Mouse (Mus musculus): Measurements from ENCODE around the gene Trpc7. TPM values are rescaled to one million over a fixed set of nuclear protein-coding genes. Genes with fewer than 3 reads are reported as not detected.

Trpc7 gene
- polyA plus RNA-seq, 2 experiments, result not detected

DNA sequence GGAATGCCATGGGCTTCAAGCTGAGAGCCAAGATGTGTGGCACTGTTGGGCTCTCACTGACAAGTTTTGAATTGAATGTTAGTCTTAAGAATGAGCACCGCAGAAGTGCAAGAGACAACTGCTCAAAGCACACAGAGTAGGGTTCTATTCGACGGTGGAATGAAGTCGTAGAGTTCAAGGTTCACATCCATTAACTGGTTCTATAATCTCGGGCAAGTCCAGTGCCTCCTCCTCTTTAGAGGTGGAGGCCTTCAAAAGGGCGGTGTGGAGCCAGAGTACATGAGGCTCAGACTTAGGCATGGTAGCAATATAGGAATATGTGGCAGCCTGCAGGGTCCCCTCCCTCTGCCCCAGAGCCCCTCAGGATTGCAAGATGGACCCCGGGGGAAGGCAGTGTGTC, 98.3 kb downstream of the Trpc7 start:
- H3K27ac ChIP-seq, result no peak overlapping the region
- TF ChIP-seq EP300 (IDR thresholded peaks at IDR 0.05; ENCODE audit: low read depth) (no peak), CTCF (IDR thresholded peaks at IDR 0.05; ENCODE audit: low read depth) (no peak)
- H3K9ac ChIP-seq (replicated peaks), result no peak overlapping the region
- no peaks in the 10 kb centered on the region for H3K27me3 ChIP-seq (ENCODE audit: control insufficient read depth, insufficient read depth, low read length)
- H3K36me3 ChIP-seq (replicated peaks; ENCODE audit: control insufficient read depth, insufficient read depth, low read depth), result no peaks in the 10 kb centered on the region
- H3K4me2 ChIP-seq (ENCODE audit: low read depth), result no peak overlapping the region
- no peaks in the 10 kb centered on the region for H3K4me1 ChIP-seq (replicated peaks; ENCODE audit: control insufficient read depth in 2 of 2, insufficient read depth in 2 of 2, low read length in 1 of 2)
- no peaks in the 10 kb centered on the region for H3K9me3 ChIP-seq (ENCODE audit: control insufficient read depth, low read length)
- 67% methylated on average over 7 of the region's 7 CpGs for WGBS (ENCODE audit: insufficient replicate concordance)
- DNase-seq (ENCODE audit: low read depth in 3 of 3, low spot score in 3 of 3), result no peak
- ATAC-seq (ENCODE audit: insufficient read depth), result no peak
- no peak overlapping the region for H3K4me3 ChIP-seq (ENCODE audit: insufficient read depth in 1 of 2, low read depth in 2 of 2, low read length in 2 of 2)

DNA sequence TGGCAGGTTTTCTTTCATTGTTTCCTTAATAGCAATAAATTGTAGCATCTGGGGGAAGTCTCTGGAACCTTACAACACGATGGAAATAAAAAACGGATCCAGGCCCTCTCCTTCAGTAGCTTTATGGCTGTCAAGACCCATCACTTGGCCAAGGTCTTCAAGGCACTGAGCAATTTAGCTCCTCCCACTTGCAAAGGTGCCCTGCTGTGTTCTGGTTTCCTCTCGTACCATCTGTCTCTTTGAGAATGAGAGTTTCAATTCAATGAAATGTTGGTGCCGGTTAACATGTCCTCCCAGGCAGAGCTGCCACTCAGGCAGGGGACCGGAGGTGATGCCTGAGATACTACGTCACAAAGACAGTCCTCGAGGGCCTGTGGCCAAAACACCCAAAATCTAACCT, 100.3 kb downstream of the Trpc7 start:
- TF ChIP-seq CTCF (IDR thresholded peaks at IDR 0.05; ENCODE audit: low read depth), result no peak
- no peak for TF ChIP-seq EP300 (IDR thresholded peaks at IDR 0.05; ENCODE audit: low read depth)
- 62% methylated on average over 7 of the region's 7 CpGs for WGBS (ENCODE audit: insufficient replicate concordance)
- Histone ChIP-seq H3K36me3 (replicated peaks; ENCODE audit: control insufficient read depth, insufficient read depth, low read depth) (no peaks in the 10 kb centered on the region), H3K27ac (no peak overlapping the region), H3K4me2 (ENCODE audit: low read depth) (no peak overlapping the region), H3K27me3 (ENCODE audit: control insufficient read depth, insufficient read depth, low read length) (no peaks in the 10 kb centered on the region), H3K9me3 (ENCODE audit: control insufficient read depth, low read length) (no peaks in the 10 kb centered on the region), H3K4me3 (ENCODE audit: insufficient read depth in 1 of 2, low read depth in 2 of 2, low read length in 2 of 2) (no peak overlapping the region), H3K4me1 (replicated peaks; ENCODE audit: control insufficient read depth in 2 of 2, insufficient read depth in 2 of 2, low read length in 1 of 2) (no peaks in the 10 kb centered on the region), H3K9ac (replicated peaks) (no peak overlapping the region)
- DNase-seq (ENCODE audit: low read depth in 3 of 3, low spot score in 3 of 3) (no peak), ATAC-seq (ENCODE audit: insufficient read depth) (no peak)

DNA sequence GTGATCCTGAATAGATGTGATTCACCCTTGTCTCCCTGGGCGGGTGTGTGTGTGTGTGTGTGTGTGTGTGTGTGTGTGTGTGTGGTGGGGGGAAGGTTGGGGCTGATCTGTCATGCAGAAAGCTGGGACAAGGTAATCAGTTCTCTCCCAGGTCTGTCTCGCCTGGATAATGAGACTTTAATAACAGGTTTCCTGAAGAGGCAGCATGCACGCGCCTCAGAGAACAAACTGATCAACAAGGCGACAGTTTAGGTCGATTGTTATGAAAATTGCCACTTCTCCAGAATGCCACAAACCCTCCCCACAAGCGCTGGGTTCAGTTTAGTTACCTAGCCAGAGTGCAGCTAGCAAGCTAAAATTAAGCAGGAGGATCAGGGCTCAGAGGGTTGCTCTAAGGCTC, 101.4 kb downstream of the Trpc7 start:
- DNase-seq (ENCODE audit: low read depth in 3 of 3, low spot score in 3 of 3) (no peak), ATAC-seq (ENCODE audit: insufficient read depth) (no peak)
- Histone ChIP-seq H3K4me2 (ENCODE audit: low read depth) (no peak overlapping the region), H3K36me3 (replicated peaks; ENCODE audit: control insufficient read depth, insufficient read depth, low read depth) (no peaks in the 10 kb centered on the region), H3K4me3 (ENCODE audit: insufficient read depth in 1 of 2, low read depth in 2 of 2, low read length in 2 of 2) (no peak overlapping the region), H3K9me3 (ENCODE audit: control insufficient read depth, low read length) (no peaks in the 10 kb centered on the region), H3K4me1 (replicated peaks; ENCODE audit: control insufficient read depth in 2 of 2, insufficient read depth in 2 of 2, low read length in 1 of 2) (no peaks in the 10 kb centered on the region), H3K27me3 (ENCODE audit: control insufficient read depth, insufficient read depth, low read length) (no peaks in the 10 kb centered on the region), H3K27ac (no peak overlapping the region), H3K9ac (replicated peaks) (no peak overlapping the region)
- WGBS (ENCODE audit: insufficient replicate concordance), result 57% methylated on average over 7 of the region's 7 CpGs
- TF ChIP-seq EP300 (IDR thresholded peaks at IDR 0.05; ENCODE audit: low read depth) (no peak), CTCF (IDR thresholded peaks at IDR 0.05; ENCODE audit: low read depth) (no peak)

DNA sequence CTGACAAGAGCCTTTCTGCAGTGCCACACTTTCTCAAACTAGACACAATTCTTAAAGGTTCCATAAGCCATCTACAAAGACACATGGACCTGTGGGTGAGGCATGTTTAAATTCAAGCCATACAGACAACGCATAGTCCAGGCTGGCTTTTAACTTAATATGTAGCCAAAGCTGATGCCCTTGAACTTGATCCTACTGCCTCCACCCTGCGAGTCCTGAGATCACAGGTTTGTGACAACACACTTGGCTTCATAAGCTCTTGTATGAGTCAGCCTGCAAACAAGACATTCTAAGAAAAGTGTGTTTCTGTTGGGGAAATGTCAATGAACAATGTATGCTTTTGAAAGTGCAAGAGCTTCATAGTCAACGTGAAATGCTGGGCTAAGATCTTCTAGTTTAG, 102.9 kb downstream of the Trpc7 start:
- H3K9me3 ChIP-seq (ENCODE audit: control insufficient read depth, low read length), result no peaks in the 10 kb centered on the region
- H3K4me3 ChIP-seq (ENCODE audit: insufficient read depth in 1 of 2, low read depth in 2 of 2, low read length in 2 of 2), result no peak overlapping the region
- no peak overlapping the region for H3K4me2 ChIP-seq (ENCODE audit: low read depth)
- no peaks in the 10 kb centered on the region for H3K4me1 ChIP-seq (replicated peaks; ENCODE audit: control insufficient read depth in 2 of 2, insufficient read depth in 2 of 2, low read length in 1 of 2)
- no peak overlapping the region for H3K27ac ChIP-seq
- WGBS (ENCODE audit: insufficient replicate concordance), result 55% methylated on average over 3 of the region's 3 CpGs
- H3K27me3 ChIP-seq (ENCODE audit: control insufficient read depth, insufficient read depth, low read length), result no peaks in the 10 kb centered on the region
- TF ChIP-seq CTCF (IDR thresholded peaks at IDR 0.05; ENCODE audit: low read depth) (no peak), EP300 (IDR thresholded peaks at IDR 0.05; ENCODE audit: low read depth) (no peak)
- H3K36me3 ChIP-seq (replicated peaks; ENCODE audit: control insufficient read depth, insufficient read depth, low read depth), result no peaks in the 10 kb centered on the region
- H3K9ac ChIP-seq (replicated peaks), result no peak overlapping the region
- no peak for DNase-seq (ENCODE audit: low read depth in 3 of 3, low spot score in 3 of 3)
- ATAC-seq (ENCODE audit: insufficient read depth), result no peak

DNA sequence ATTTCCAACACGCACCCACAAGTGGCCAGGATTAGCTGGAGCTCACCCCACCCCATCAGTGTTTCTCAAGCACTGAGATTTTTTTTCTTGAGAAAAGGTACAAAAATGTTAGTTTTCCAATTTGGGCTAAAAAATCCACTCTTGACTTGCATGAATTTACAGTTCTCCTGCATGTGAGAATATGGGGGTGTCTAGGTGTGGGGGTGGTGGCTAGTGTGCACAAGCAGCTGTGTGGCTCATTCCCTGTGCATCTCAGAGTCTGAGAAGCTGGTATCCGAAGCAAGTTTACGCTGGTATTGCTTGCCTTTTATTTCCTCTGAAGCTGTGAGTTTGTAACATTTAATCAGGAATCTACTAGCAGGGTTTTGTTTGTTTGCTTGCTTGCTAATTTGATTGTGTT, 105.1 kb downstream of the Trpc7 start:
- H3K4me3 ChIP-seq (ENCODE audit: insufficient read depth in 1 of 2, low read depth in 2 of 2, low read length in 2 of 2), result no peak overlapping the region
- H3K4me2 ChIP-seq (ENCODE audit: low read depth), result no peak overlapping the region
- ATAC-seq (ENCODE audit: insufficient read depth), result no peak
- H3K9me3 ChIP-seq (ENCODE audit: control insufficient read depth, low read length), result no peaks in the 10 kb centered on the region
- 78% methylated on average over 3 of the region's 3 CpGs for WGBS (ENCODE audit: insufficient replicate concordance)
- H3K4me1 ChIP-seq (replicated peaks; ENCODE audit: control insufficient read depth in 2 of 2, insufficient read depth in 2 of 2, low read length in 1 of 2), result no peaks in the 10 kb centered on the region
- no peak for DNase-seq (ENCODE audit: low read depth in 3 of 3, low spot score in 3 of 3)
- H3K27ac ChIP-seq, result no peak overlapping the region
- H3K36me3 ChIP-seq (replicated peaks; ENCODE audit: control insufficient read depth, insufficient read depth, low read depth), result no peaks in the 10 kb centered on the region
- H3K27me3 ChIP-seq (ENCODE audit: control insufficient read depth, insufficient read depth, low read length), result no peaks in the 10 kb centered on the region
- TF ChIP-seq EP300 (IDR thresholded peaks at IDR 0.05; ENCODE audit: low read depth) (no peak), CTCF (IDR thresholded peaks at IDR 0.05; ENCODE audit: low read depth) (no peak)
- H3K9ac ChIP-seq (replicated peaks), result no peak overlapping the region
